Mouse (Mus musculus) layer of hippocampus, adult 6 months (tissue): ENCODE measurements around the gene Gm10352. TPM values are rescaled to one million over a fixed set of nuclear protein-coding genes. Genes with fewer than 3 reads are reported as not detected.

Experiments
- long read RNA-seq, 2 experiments: library from polyadenylated mRNA; unstranded; transcript quantifications; one replicate each; pipeline ENCODE4 v2.0.0; 2019 to 2020
- polyA plus RNA-seq: library from polyadenylated mRNA; unstranded; fragments of <200 nt; fragmentation: Nextera tagmentation; gene quantifications from 2 replicates; pipeline ENCODE4 v1.2.3, GENCODE M21; 2021

Gm10352 gene
- not detected in 2 replicates for polyA plus RNA-seq
- long read RNA-seq, experiment 1, result 0 reads
- long read RNA-seq, experiment 2, result 0 reads

DNA sequence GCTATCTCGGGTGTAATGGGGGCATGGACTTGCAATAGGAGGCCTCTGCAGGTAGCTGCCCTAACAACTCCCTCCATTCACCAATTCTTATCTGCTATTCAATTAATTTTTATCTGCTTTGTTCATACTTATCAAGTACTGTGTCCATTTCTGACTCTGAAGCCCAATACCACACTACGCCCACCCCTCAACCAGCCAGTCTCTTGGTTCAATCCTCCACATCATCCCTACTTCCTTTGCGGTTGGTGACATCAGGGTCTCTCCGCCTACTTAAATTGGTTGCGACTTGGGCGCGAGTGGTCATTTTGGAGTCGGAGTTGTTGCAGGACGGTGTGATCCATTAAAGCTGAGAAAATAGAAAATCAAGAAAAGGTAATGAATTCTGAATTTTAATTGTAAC is at the start of gene Gm10352:
Gene Gm10352, plus strand, starts transcription at position 301 of the 400 bp plus-strand sequence.

DNA sequence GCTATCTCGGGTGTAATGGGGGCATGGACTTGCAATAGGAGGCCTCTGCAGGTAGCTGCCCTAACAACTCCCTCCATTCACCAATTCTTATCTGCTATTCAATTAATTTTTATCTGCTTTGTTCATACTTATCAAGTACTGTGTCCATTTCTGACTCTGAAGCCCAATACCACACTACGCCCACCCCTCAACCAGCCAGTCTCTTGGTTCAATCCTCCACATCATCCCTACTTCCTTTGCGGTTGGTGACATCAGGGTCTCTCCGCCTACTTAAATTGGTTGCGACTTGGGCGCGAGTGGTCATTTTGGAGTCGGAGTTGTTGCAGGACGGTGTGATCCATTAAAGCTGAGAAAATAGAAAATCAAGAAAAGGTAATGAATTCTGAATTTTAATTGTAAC is 31.5 kb downstream of the Gm10352 start, which contains the start of gene Gm29289:
Gene Gm29289, plus strand, starts transcription at position 301 of the 400 bp plus-strand sequence.

Other genes starting within 250 kb of the Gm10352 start
- gene Sry, start 237.3 kb upstream of the Gm10352 start, polyA plus RNA-seq, result not detected in 2 replicates
- gene H2al2b, start 180.3 kb upstream of the Gm10352 start, polyA plus RNA-seq, result not detected in 2 replicates
- not detected in 2 replicates for gene Gm4064, start 104.8 kb upstream of the Gm10352 start, polyA plus RNA-seq
- not detected in 2 replicates for gene Rbmy, start 70.3 kb upstream of the Gm10352 start, polyA plus RNA-seq
- gene Gm10256, start 70.3 kb upstream of the Gm10352 start, polyA plus RNA-seq, result not detected in 2 replicates
- gene Gm29289, start 31.6 kb downstream of the Gm10352 start, polyA plus RNA-seq, result not detected in 2 replicates